Mouse (Mus musculus): ENCODE data around the gene Tinagl1. TPM values are rescaled to one million over a fixed set of nuclear protein-coding genes. Genes with fewer than 3 reads are reported as not detected.

The Tinagl1 gene
- total RNA-seq, 2 experiments from 2014 or later = 0.82 to 1.5 TPM

DNA sequence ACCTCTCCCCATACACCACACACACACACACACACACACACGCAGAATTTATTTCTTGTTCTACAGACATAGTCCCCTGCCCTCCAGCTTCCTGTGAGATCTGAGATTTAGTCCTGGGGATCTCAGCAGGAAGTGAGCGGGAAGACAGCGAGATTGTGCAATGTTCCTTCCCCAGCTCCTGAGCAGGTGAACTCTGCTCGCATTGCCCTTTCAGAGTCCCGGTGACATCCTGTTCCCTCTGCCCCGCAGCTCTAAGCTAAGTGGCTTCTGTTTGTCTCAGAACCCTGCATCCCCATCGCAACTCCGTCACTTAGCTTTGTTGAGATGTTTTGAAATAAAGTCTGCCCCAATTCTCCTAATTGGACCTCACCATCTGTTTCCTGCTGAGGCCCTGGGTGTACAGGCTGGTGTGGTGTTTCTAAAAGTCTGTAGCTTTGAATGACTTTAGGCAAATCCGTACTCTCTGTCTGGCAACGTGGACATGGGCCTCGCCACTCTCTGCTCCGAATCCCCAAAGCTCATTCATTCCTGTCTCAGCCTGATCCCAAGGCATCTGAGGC is 18.0 kb downstream of the Tinagl1 start:
- ATAC-seq (replicated peaks; ENCODE audit: poor library complexity, severe bottlenecking) = peak; percentile 63

DNA sequence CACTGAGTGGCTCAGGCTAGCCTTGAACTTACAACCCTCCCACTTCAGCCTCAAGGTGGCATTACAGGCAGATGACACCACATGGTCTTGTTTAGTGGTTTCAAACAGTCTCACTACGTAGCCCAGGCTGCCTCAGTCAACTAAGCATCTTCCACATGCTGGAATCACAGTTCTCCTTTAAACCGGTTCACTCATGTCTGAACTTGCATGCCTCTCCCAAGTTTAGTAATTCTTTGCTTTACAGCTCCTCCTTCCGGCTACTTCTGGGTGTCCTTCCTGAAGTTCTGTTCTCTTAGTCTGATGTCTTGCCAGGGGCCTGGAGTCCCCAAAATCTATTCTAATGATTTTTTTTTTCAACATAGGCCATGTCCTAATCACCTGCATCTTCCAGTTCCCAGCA is 20.7 kb downstream of the Tinagl1 start:
- no peak for ATAC-seq (replicated peaks; ENCODE audit: poor library complexity, severe bottlenecking)

- ATAC-seq (replicated peaks; ENCODE audit: poor library complexity, severe bottlenecking) = peak; percentile 97
Observed at GRCm38 (mm10) chr4:130148405-130148804, 26.5 kb downstream of the Tinagl1 start.

DNA sequence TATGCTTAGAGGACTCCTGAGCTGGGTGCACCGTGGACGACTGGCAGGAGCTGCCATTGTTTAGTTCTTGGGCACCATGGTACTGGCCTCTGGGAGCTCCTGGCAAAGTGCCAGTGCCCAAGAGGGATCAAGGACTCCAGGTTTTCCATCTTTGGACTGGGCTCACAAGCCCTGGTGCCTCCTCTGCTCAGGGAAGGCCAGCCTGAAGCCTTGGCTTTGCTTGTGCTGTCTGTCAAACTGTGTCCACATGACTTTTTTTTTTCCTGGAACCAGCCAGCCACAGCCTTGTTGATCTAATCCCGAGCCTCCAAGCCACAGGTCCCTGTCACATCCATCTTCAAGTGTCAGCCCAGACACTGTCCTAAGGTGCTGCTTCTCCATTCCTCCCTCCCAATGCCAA is 33.1 kb downstream of the Tinagl1 start:
- no peak for ATAC-seq (replicated peaks; ENCODE audit: poor library complexity, severe bottlenecking)

GRCm38 (mm10) chr4:130140992-130141402 is 33.9 kb downstream of the Tinagl1 start:
- ATAC-seq (replicated peaks; ENCODE audit: poor library complexity, severe bottlenecking) = no peak

DNA sequence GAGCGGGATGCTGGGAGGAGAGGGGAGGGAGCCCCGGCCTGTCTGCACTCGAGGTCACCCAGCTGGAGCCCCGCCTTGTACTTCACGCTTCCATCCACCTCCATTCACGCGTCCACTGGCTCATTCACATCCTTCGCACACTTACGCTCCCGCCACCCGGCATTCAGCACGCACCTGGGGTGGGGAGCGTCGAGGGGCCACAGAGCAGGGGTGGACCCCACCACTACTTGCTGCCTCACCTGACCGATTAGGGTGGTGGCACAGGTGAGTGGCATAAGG is 35.8 kb downstream of the Tinagl1 start, which contains the start of gene Hcrtr1:
TSS of gene Hcrtr1 (minus strand) at position 146 of the 279 bp plus-strand sequence.
- ATAC-seq (replicated peaks; ENCODE audit: poor library complexity, severe bottlenecking) = no peak

GRCm38 (mm10) chr4:130138441-130139213 is 36.3 kb downstream of the Tinagl1 start:
- ATAC-seq (replicated peaks; ENCODE audit: poor library complexity, severe bottlenecking) = peak; percentile 79

GRCm38 (mm10) chr4:130133399-130133798 is 41.5 kb downstream of the Tinagl1 start:
- ATAC-seq (replicated peaks; ENCODE audit: poor library complexity, severe bottlenecking) = no peak

GRCm38 (mm10) chr4:130131448-130132105 is 43.3 kb downstream of the Tinagl1 start:
- no peak for ATAC-seq (replicated peaks; ENCODE audit: poor library complexity, severe bottlenecking)

DNA sequence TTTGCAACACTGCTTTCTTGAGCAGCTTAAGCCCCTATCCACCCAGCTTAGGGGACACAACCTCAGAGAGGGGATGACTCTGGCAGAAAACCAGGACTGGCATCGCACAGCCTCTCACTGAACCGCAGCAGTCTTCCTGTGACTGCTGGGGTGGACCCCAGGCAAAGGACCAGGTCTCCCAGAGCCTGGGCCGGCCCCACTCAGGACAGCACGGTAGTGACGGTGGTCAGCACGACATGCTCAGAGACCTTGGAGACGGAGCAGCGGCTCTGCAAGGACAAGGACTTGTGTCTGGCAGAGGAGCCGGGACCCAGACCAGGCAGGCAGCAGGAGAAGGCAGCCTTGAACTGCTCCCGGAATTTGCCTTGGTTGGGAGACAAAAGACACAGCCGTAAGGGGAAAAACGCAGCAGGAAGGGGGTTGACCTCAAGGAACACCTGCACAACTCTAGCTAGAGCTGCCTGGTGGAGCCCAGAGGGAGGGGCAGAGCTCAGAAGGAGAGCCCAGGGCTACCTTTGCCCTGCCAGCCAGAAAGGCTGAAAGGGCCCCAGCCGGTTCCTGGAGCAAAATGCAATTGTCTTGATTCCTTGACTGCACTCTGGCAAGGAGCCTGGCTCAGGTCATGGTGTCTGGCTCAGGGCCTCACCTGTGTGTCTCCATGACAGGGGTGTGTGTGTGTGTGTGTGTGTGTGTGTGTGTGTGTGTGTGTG is 44.1 kb downstream of the Tinagl1 start:
- no peak for ATAC-seq (replicated peaks; ENCODE audit: poor library complexity, severe bottlenecking)

DNA sequence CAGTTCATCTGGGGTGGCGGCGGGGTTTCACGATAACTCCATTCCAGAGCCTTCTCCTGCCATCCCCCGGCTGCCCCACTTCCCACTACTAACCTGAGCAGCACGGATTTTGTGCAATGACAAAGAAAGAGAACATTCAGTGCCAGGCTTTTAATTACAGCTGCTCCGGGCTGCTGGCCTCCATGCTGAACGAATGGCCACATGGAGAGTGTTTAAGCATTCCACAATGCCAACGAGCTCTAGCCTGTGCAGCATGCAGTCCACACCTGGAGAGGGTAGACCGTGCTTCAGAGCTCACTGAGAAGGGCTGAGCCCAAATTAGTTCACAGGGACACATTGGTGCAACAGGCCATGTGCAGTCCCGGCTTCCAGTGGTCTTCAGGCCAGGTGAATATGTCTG is 44.8 kb downstream of the Tinagl1 start:
- no peak for ATAC-seq (replicated peaks; ENCODE audit: poor library complexity, severe bottlenecking)

DNA sequence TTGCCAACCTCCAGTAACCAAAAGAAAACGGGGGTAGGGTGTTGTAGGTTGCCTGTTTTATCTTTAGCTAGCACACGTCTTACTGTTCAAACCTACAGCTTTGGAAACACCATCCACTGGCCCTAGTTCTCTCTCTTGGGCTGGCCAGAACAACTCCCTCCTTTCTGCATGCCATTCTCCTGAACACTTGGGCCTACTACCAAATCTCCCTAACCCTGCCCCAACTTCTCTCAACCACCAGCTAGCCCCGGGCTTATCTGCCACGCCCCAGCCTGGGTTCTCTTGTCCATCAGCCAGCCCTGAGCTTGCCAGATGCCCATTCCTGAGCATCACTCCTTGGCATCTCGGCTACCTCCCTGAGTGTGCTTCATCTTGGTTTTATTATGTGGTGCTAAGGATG is 46.0 kb downstream of the Tinagl1 start:
- no peak for ATAC-seq (replicated peaks; ENCODE audit: poor library complexity, severe bottlenecking)

GRCm38 (mm10) chr4:130125935-130126334 is 49.0 kb downstream of the Tinagl1 start:
- no peak for ATAC-seq (replicated peaks; ENCODE audit: poor library complexity, severe bottlenecking)

DNA sequence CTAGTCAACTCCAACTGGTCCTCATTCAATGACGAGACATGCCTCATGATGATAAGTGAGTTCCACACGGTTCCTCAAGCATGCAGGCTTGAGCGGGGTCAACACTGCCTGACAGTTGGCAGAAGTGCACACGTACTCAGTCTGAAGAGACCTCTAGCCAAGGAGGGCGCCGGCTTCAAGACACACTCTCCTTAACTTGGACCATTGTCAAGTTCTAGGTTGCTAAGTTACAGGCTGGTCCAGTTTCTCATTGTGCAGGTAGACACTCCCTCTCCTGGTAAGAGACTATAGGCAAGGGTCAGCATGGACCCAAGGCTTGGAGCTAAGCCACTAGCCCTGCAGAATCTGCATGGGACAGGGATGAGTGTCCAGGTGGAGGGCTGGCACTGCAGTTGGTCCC is 49.8 kb downstream of the Tinagl1 start:
- ATAC-seq (replicated peaks; ENCODE audit: poor library complexity, severe bottlenecking) = no peak

GRCm38 (mm10) chr4:130124110-130124509 is 50.8 kb downstream of the Tinagl1 start:
- ATAC-seq (replicated peaks; ENCODE audit: poor library complexity, severe bottlenecking) = no peak

- no peak for ATAC-seq (replicated peaks; ENCODE audit: poor library complexity, severe bottlenecking)
Observed at GRCm38 (mm10) chr4:130123020-130123419, 51.9 kb downstream of the Tinagl1 start.

DNA sequence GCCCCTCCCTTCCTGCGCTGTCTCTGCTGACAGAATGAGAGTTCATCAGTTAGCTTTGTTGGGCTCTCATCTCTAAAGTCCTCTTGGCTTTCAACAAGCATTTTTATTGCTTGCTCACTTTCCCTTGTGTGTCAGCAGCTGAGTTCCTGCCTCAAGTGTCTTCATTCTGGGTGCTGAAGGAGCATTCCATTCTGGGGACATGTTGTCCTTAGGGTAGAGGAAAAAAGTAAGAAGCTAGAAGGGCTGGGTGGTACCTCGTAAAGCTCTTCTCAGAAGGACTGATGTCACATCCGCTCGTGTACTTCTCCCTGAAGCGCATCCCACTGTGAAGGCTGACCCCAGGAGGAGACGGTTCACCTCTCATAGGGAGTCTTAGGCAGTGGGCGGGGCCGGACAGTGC is 53.4 kb downstream of the Tinagl1 start:
- ATAC-seq (replicated peaks; ENCODE audit: poor library complexity, severe bottlenecking) = no peak

DNA sequence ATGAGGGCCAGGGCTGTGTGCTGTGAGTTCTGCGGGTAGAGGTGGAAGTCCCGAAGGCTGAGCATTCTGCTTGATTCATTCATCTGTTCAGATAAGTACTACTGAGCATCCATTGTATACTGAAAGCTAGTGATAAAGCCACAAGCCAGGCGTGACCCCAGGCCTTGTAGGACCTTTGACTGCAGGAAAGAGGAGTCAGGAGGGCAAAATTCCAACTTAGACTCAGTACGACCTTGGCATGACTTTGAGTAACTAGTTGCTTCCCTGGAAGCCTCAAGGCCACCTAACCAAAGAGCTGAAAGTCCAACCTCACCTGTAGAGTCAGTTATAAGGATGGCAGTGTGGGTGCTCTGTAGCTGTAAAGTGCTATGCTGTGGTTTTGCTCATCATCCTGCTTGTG is 54.2 kb downstream of the Tinagl1 start:
- no peak for ATAC-seq (replicated peaks; ENCODE audit: poor library complexity, severe bottlenecking)

Data from granulocyte monocyte progenitor cell, adult 5-6 weeks (primary cell).